Mouse (Mus musculus): ENCODE results near the gene Dpp3. TPM values are rescaled to one million over a fixed set of nuclear protein-coding genes. Genes with fewer than 3 reads are reported as not detected.
A peak's percentile ranks its signal among the peaks of the same experiment; 100 is the strongest.
"Not testable (repeated sequence)": the region's sequence is repeated elsewhere in the genome, so short reads cannot be mapped to it uniquely, and the experiment has no call there.

The Dpp3 gene
- total and polyA plus RNA-seq, 3 experiments = 58.7 to 82.7 TPM; not detected in 1

DNA sequence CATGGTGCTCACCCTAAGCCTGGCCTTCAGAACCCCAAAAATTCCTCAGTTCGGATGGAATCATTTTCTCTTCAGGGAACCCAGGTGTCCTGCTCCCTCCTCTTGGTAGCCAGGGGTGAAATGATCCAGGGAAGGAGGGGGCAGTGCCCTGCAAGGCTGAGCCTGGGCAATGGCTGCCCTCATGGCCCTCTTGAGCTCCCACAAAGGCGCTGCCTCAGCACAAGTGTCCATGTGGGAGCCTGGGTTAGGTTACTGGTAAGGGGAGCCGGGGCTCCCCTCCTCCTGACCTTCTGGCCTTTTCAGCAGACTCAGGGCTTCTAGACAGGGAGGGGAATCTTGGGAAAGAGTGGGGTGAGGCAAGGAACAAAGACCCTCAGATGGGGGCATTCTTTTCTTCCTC lies 51.3 kb downstream of the Dpp3 start:
- Histone ChIP-seq H3K9ac (ENCODE audit: control insufficient read depth, low read depth, low read length, poor library complexity, severe bottlenecking) (no peak overlapping the region), H3K79me2 (ENCODE audit: control insufficient read depth, insufficient read depth, low read length, poor library complexity) (peaks cover 16% of the 10 kb centered on the region), H3K4me3 (ENCODE audit: control insufficient read depth in 1 of 2, insufficient read depth in 1 of 2, low read depth in 2 of 2, low read length in 2 of 2) (no peak overlapping the region), H3K36me3 (ENCODE audit: control insufficient read depth in 1 of 2, insufficient read depth in 2 of 2, low read length in 2 of 2) (peaks cover 0 to 9% of the 10 kb centered on the region in 2 experiments; a peak in 2 of 4 replicates), H3K9me3 (replicated peaks; ENCODE audit: insufficient read depth, low read length) (no peaks in the 10 kb centered on the region), H3K27ac (ENCODE audit: control insufficient read depth, low read depth, low read length) (no peak overlapping the region), H3K27me3 (ENCODE audit: control insufficient read depth in 1 of 2, insufficient read depth in 2 of 2, low read length in 2 of 2) (no peaks in the 10 kb centered on the region; a peak in 1 of 4 replicates), H3K4me1 (ENCODE audit: control insufficient read depth in 1 of 2, insufficient read depth in 2 of 2, low read length in 2 of 2) (peaks cover 0 to 17% of the 10 kb centered on the region in 2 experiments; a peak in 2 of 4 replicates)
- no peak for DNase-seq (ENCODE audit: low read depth, low spot score)
- no peak for TF ChIP-seq POLR2AphosphoS2 (IDR thresholded peaks at IDR 0.05; ENCODE audit: low read length)
- TF ChIP-seq MYC (IDR thresholded peaks at IDR 0.05; ENCODE audit: low read depth, low read length) = no peak
- TF ChIP-seq TBP (IDR thresholded peaks at IDR 0.05; ENCODE audit: low read depth, low read length) = no peak
- no peak for TF ChIP-seq BHLHE40 (IDR thresholded peaks at IDR 0.05; ENCODE audit: borderline replicate concordance, low read depth, low read length)
- no peak for TF ChIP-seq NELFE (IDR thresholded peaks at IDR 0.05; ENCODE audit: low read depth, low read length)
- no peak for TF ChIP-seq HCFC1 (IDR thresholded peaks at IDR 0.05; ENCODE audit: low read depth, low read length)
- no peak for TF ChIP-seq NRF1 (IDR thresholded peaks at IDR 0.05; ENCODE audit: insufficient read depth, low read depth, low read length, poor library complexity, severe bottlenecking)

DNA sequence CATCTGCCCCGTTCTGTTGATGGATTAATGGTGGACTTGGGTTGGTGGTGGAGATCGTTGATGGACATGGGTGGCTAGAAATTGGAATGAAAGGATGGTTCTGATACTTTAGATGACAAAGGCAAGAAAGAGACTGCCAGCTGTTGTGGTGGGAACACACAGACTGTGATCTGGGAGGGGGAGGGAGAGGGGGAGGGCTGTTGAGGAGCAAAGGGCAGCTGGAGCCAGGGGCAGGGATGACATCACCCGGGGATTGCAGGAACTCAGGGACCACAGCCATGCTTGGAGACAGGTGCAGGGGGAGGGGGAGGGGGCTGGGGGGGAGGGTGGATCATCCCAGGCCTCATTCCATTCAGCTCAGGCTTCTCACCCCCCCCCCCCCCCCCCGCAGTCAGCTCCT lies 51.8 kb downstream of the Dpp3 start:
- Histone ChIP-seq H3K4me1 (ENCODE audit: control insufficient read depth in 1 of 2, insufficient read depth in 2 of 2, low read length in 2 of 2) (peaks cover 0 to 17% of the 10 kb centered on the region in 2 experiments; a peak in 2 of 4 replicates), H3K4me3 (ENCODE audit: control insufficient read depth in 1 of 2, insufficient read depth in 1 of 2, low read depth in 2 of 2, low read length in 2 of 2) (no peak overlapping the region), H3K36me3 (ENCODE audit: control insufficient read depth in 1 of 2, insufficient read depth in 2 of 2, low read length in 2 of 2) (peaks cover 0 to 9% of the 10 kb centered on the region in 2 experiments; a peak in 2 of 4 replicates), H3K27me3 (ENCODE audit: control insufficient read depth in 1 of 2, insufficient read depth in 2 of 2, low read length in 2 of 2) (no peaks in the 10 kb centered on the region; a peak in 1 of 4 replicates), H3K9me3 (replicated peaks; ENCODE audit: insufficient read depth, low read length) (no peaks in the 10 kb centered on the region), H3K9ac (ENCODE audit: control insufficient read depth, low read depth, low read length, poor library complexity, severe bottlenecking) (no peak overlapping the region), H3K27ac (ENCODE audit: control insufficient read depth, low read depth, low read length) (no peak overlapping the region), H3K79me2 (ENCODE audit: control insufficient read depth, insufficient read depth, low read length, poor library complexity) (peaks cover 16% of the 10 kb centered on the region)
- no peak for TF ChIP-seq TCF12 (IDR thresholded peaks at IDR 0.05; ENCODE audit: low read depth, low read length)
- DNase-seq (ENCODE audit: low read depth, low spot score) = no peak

DNA sequence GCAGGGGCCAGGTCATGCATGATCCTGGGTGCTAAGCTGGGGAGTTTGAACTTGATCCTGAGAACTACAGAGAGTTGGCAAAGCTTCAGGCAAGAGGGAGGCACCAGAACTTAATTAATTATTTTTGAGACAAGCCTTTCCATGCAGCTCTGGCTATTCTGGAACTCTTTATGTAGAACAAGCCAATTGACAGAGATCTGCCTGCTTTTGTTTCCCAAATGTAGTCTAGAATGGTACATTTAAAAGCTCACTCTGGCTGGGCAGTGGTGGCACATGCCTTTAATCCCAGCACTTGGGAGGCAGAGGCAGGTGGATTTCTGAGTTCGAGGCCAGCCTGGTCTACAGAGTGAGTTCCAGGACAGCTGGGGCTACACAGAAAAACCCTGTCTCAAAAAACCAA lies 53.5 kb downstream of the Dpp3 start:
- not testable (repeated sequence) for DNase-seq (ENCODE audit: low read depth, low spot score); H3K27ac ChIP-seq (ENCODE audit: control insufficient read depth, low read depth, low read length); H3K4me3 ChIP-seq (ENCODE audit: control insufficient read depth in 1 of 2, insufficient read depth in 1 of 2, low read depth in 2 of 2, low read length in 2 of 2); H3K36me3 ChIP-seq (ENCODE audit: control insufficient read depth in 1 of 2, insufficient read depth in 2 of 2, low read length in 2 of 2); H3K9me3 ChIP-seq (replicated peaks; ENCODE audit: insufficient read depth, low read length); H3K9ac ChIP-seq (ENCODE audit: control insufficient read depth, low read depth, low read length, poor library complexity, severe bottlenecking); H3K27me3 ChIP-seq (ENCODE audit: control insufficient read depth in 1 of 2, insufficient read depth in 2 of 2, low read length in 2 of 2); H3K79me2 ChIP-seq (ENCODE audit: control insufficient read depth, insufficient read depth, low read length, poor library complexity)
- H3K4me1 ChIP-seq (ENCODE audit: control insufficient read depth in 1 of 2, insufficient read depth in 2 of 2, low read length in 2 of 2) = peaks cover 0 to 10% of the 10 kb centered on the region in 2 experiments; a peak in 2 of 4 replicates

- Histone ChIP-seq H3K79me2 (ENCODE audit: control insufficient read depth, insufficient read depth, low read length, poor library complexity) (no peaks in the 10 kb centered on the region), H3K9ac (ENCODE audit: control insufficient read depth, low read depth, low read length, poor library complexity, severe bottlenecking) (peak overlapping the region; percentile 21), H3K27ac (ENCODE audit: control insufficient read depth, low read depth, low read length) (no peak overlapping the region), H3K27me3 (ENCODE audit: control insufficient read depth in 1 of 2, insufficient read depth in 2 of 2, low read length in 2 of 2) (no peaks in the 10 kb centered on the region; a peak in 1 of 4 replicates), H3K4me3 (ENCODE audit: control insufficient read depth in 1 of 2, insufficient read depth in 1 of 2, low read depth in 2 of 2, low read length in 2 of 2) (peak overlapping the region; percentile 11 to 35; a peak in 3 of 4 replicates), H3K4me1 (ENCODE audit: control insufficient read depth in 1 of 2, insufficient read depth in 2 of 2, low read length in 2 of 2) (no peaks in the 10 kb centered on the region), H3K9me3 (replicated peaks; ENCODE audit: insufficient read depth, low read length) (no peaks in the 10 kb centered on the region), H3K36me3 (ENCODE audit: control insufficient read depth in 1 of 2, insufficient read depth in 2 of 2, low read length in 2 of 2) (no peaks in the 10 kb centered on the region)
- 0 out of 2 replicates have a peak, but pooled peaks have one; percentile 9 for TF ChIP-seq ETS1 (IDR thresholded peaks at IDR 0.05; ENCODE audit: low read depth, low read length)
- TF ChIP-seq UBTF (IDR thresholded peaks at IDR 0.05; ENCODE audit: borderline replicate concordance, insufficient read depth, low read depth, low read length) = no peak
- TF ChIP-seq CHD2 (IDR thresholded peaks at IDR 0.05; ENCODE audit: low read length) = no peak
- TF ChIP-seq NELFE (IDR thresholded peaks at IDR 0.05; ENCODE audit: low read depth, low read length) = no peak
- TF ChIP-seq NRF1 (IDR thresholded peaks at IDR 0.05; ENCODE audit: insufficient read depth, low read depth, low read length, poor library complexity, severe bottlenecking) = 0 out of 2 replicates have a peak, but pooled peaks have one; percentile 38
- no peak for TF ChIP-seq TBP (IDR thresholded peaks at IDR 0.05; ENCODE audit: low read depth, low read length)
- peak; percentile 81 for DNase-seq (ENCODE audit: low read depth, low spot score)
These were observed 62.9 kb downstream of the Dpp3 start for GRCm38 (mm10) chr19:4865147-4865546.

Data from MEL (cell line).